Mouse (Mus musculus) intestine, embryonic 16.5 days (tissue): ENCODE measurements around the gene C2cd6. TPM values are rescaled to one million over a fixed set of nuclear protein-coding genes. Genes with fewer than 3 reads are reported as not detected.

ENCODE experiments used
- ATAC-seq: fragments of 200-750 bp; cut with Nextera tagmentation; 2 replicates; pipeline ENCODE4 v1.8.0; 2017; ENCODE audit warnings: moderate TSS enrichment, moderate library complexity
- H3K27ac ChIP-seq: fragments of 300-500 bp; sonication (generic); 2 replicates; pipeline ENCODE4 v1.5.1; 2014; ENCODE audit warnings: mild to moderate bottlenecking, low read length
- H3K27me3 ChIP-seq: fragments of 300-500 bp; sonication (generic); replicated peaks from 2 replicates; pipeline ENCODE4 v1.6.1; 2014; ENCODE audit warnings: low read length, control low read depth, mixed read lengths; ENCODE audit not compliant: control insufficient read depth, insufficient read depth
- H3K36me3 ChIP-seq: fragments of 300-500 bp; sonication (generic); 2 replicates; pipeline ENCODE4 v1.6.1; 2014; ENCODE audit warnings: low read length, control low read depth; ENCODE audit not compliant: control insufficient read depth, insufficient read depth
- H3K4me1 ChIP-seq: fragments of 300-500 bp; sonication (generic); 2 replicates; pipeline ENCODE4 v1.6.1; 2014; ENCODE audit warnings: low read length, control low read depth, mixed read lengths; ENCODE audit not compliant: control insufficient read depth, insufficient read depth
- H3K4me2 ChIP-seq: fragments of 300-500 bp; sonication (generic); 2 replicates; pipeline ENCODE4 v1.6.1; 2014; ENCODE audit warnings: low read depth, low read length, control low read depth
- H3K4me3 ChIP-seq: fragments of 300-500 bp; sonication (generic); 2 replicates; pipeline ENCODE4 v1.5.1; 2014; ENCODE audit warnings: mild to moderate bottlenecking, low read length
- H3K9ac ChIP-seq: fragments of 300-500 bp; sonication (generic); 2 replicates; pipeline ENCODE4 v1.6.1; 2014; ENCODE audit warnings: low read depth, low read length
- H3K9me3 ChIP-seq: fragments of 300-500 bp; sonication (generic); 2 replicates; pipeline ENCODE4 v1.6.1; 2016; ENCODE audit warnings: low read length, control low read depth; ENCODE audit not compliant: control insufficient read depth
- WGBS: fragments of 180-500 bp; shearing (Covaris S2); extraction: QIAGEN DNeasy Blood & Tissue Kit; methylation state at CpG from one replicate; pipeline ENCODE4 v1.1.7; 2014; 5-methylcytosine and 5-hydroxymethylcytosine counted together
- polyA plus RNA-seq: library from polyadenylated mRNA; unstranded; fragments of >200 nt; fragmentation: Nextera tagmentation; extraction: Ambion mirVana; gene quantifications from 2 replicates; pipeline ENCODE4 v1.2.1, GENCODE M21; 2015

The C2cd6 gene
- polyA plus RNA-seq, 1 experiment from 2014 or later = not detected

GRCm38 (mm10) chr1:59070867-59071266 is 23.8 kb downstream of the C2cd6 start:
- WGBS = 30% methylated on average over 3 of the region's 3 CpGs

GRCm38 (mm10) chr1:59067976-59068375 is 26.7 kb downstream of the C2cd6 start:
- ATAC-seq = peak; percentile 36; the same call in 1 of the 2 replicates
- no peaks in the 10 kb centered on the region for H3K36me3 ChIP-seq
- no peaks in the 10 kb centered on the region for H3K27me3 ChIP-seq
- H3K9ac ChIP-seq = no peak overlapping the region
- H3K4me2 ChIP-seq = no peak overlapping the region
- no peaks in the 10 kb centered on the region for H3K9me3 ChIP-seq
- no peak overlapping the region for H3K4me3 ChIP-seq
- no peaks in the 10 kb centered on the region for H3K4me1 ChIP-seq
- 6% methylated on average over 3 of the region's 3 CpGs for WGBS
- no peak overlapping the region for H3K27ac ChIP-seq

More at GRCm38 (mm10) chr1:59070867-59071266, 23.8 kb downstream of the C2cd6 start:
- Histone ChIP-seq H3K9me3 (no peaks in the 10 kb centered on the region), H3K4me2 (no peak overlapping the region), H3K27ac (no peak overlapping the region), H3K9ac (no peak overlapping the region), H3K27me3 (no peaks in the 10 kb centered on the region), H3K4me1 (no peaks in the 10 kb centered on the region), H3K36me3 (no peaks in the 10 kb centered on the region), H3K4me3 (no peak overlapping the region)
- peak; percentile 53; the same call in 1 of the 2 replicates for ATAC-seq

- H3K27ac ChIP-seq = no peak overlapping the region
- H3K9me3 ChIP-seq = no peaks in the 10 kb centered on the region
- H3K4me3 ChIP-seq = no peak overlapping the region
- no peak overlapping the region for H3K4me2 ChIP-seq
- no peak for ATAC-seq
- H3K9ac ChIP-seq = no peak overlapping the region
- WGBS = 54% methylated on average over 3 of the region's 3 CpGs
- H3K36me3 ChIP-seq = no peaks in the 10 kb centered on the region
- H3K4me1 ChIP-seq = no peaks in the 10 kb centered on the region
- no peaks in the 10 kb centered on the region for H3K27me3 ChIP-seq
These were observed 31.0 kb downstream of the C2cd6 start for GRCm38 (mm10) chr1:59063697-59064096.

GRCm38 (mm10) chr1:59056955-59057354 is 37.7 kb downstream of the C2cd6 start:
- Histone ChIP-seq H3K9ac (no peak overlapping the region), H3K9me3 (no peaks in the 10 kb centered on the region), H3K4me3 (no peak overlapping the region), H3K27me3 (no peaks in the 10 kb centered on the region), H3K27ac (no peak overlapping the region), H3K4me1 (no peaks in the 10 kb centered on the region), H3K4me2 (no peak overlapping the region), H3K36me3 (no peaks in the 10 kb centered on the region)
- WGBS = 48% methylated on average over 2 of the region's 2 CpGs
- ATAC-seq = peak; percentile 48

GRCm38 (mm10) chr1:59051306-59051705 is 43.4 kb downstream of the C2cd6 start:
- no peak overlapping the region for H3K9ac ChIP-seq
- no peaks in the 10 kb centered on the region for H3K9me3 ChIP-seq
- H3K4me2 ChIP-seq = no peak overlapping the region
- no peaks in the 10 kb centered on the region for H3K36me3 ChIP-seq
- H3K4me3 ChIP-seq = no peak overlapping the region
- no peak for ATAC-seq
- no peaks in the 10 kb centered on the region for H3K4me1 ChIP-seq
- H3K27ac ChIP-seq = no peak overlapping the region
- WGBS = 73% methylated on average over 2 of the region's 2 CpGs
- H3K27me3 ChIP-seq = no peaks in the 10 kb centered on the region

- WGBS = 82% methylated on average over 5 of the region's 5 CpGs
- Histone ChIP-seq H3K27ac (no peak overlapping the region), H3K36me3 (no peaks in the 10 kb centered on the region), H3K4me2 (no peak overlapping the region), H3K9me3 (no peaks in the 10 kb centered on the region), H3K4me1 (no peaks in the 10 kb centered on the region), H3K9ac (no peak overlapping the region), H3K27me3 (no peaks in the 10 kb centered on the region), H3K4me3 (no peak overlapping the region)
- no peak for ATAC-seq
These were observed 57.0 kb downstream of the C2cd6 start for GRCm38 (mm10) chr1:59037723-59038122.

- H3K27me3 ChIP-seq = no peaks in the 10 kb centered on the region
- H3K36me3 ChIP-seq = no peaks in the 10 kb centered on the region
- H3K4me2 ChIP-seq = no peak overlapping the region
- no peak overlapping the region for H3K27ac ChIP-seq
- no peaks in the 10 kb centered on the region for H3K9me3 ChIP-seq
- H3K4me3 ChIP-seq = no peak overlapping the region
- WGBS = 64% methylated on average over 3 of the region's 3 CpGs
- H3K9ac ChIP-seq = no peak overlapping the region
- ATAC-seq = no peak
- H3K4me1 ChIP-seq = no peaks in the 10 kb centered on the region
These were observed 73.1 kb downstream of the C2cd6 start for GRCm38 (mm10) chr1:59021556-59021955.

- ATAC-seq = no peak
- Histone ChIP-seq H3K4me1 (no peaks in the 10 kb centered on the region), H3K9ac (no peak overlapping the region), H3K27me3 (no peaks in the 10 kb centered on the region), H3K36me3 (no peaks in the 10 kb centered on the region), H3K9me3 (no peaks in the 10 kb centered on the region), H3K27ac (no peak overlapping the region), H3K4me2 (no peak overlapping the region), H3K4me3 (no peak overlapping the region)
- 37% methylated on average over 4 of the region's 4 CpGs for WGBS
These were observed 85.5 kb downstream of the C2cd6 start for GRCm38 (mm10) chr1:59009250-59009649.
